Mouse (Mus musculus) hindbrain, embryonic 13.5 days (tissue): ENCODE measurements around the gene Abca7. TPM values are rescaled to one million over a fixed set of nuclear protein-coding genes. Genes with fewer than 3 reads are reported as not detected.

ENCODE experiments used
- ATAC-seq: fragments of 200-750 bp; cut with Nextera tagmentation; 2 replicates; pipeline ENCODE4 v1.8.0; 2017; ENCODE audit warnings: moderate TSS enrichment; ENCODE audit not compliant: low FRiP score
- H3K27ac ChIP-seq: fragments of 300-500 bp; sonication (generic); 2 replicates; pipeline ENCODE4 v1.5.1; 2015; ENCODE audit warnings: inconsistent platforms, mild to moderate bottlenecking, moderate library complexity
- H3K27me3 ChIP-seq: fragments of 300-500 bp; sonication (generic); 2 replicates; pipeline ENCODE4 v1.6.1; 2015; ENCODE audit warnings: mild to moderate bottlenecking, inconsistent platforms
- H3K36me3 ChIP-seq: fragments of 300-500 bp; sonication (generic); 2 replicates; pipeline ENCODE4 v1.6.1; 2015; ENCODE audit warnings: mild to moderate bottlenecking, inconsistent platforms
- H3K4me1 ChIP-seq: fragments of 300-500 bp; sonication (generic); replicated peaks from 2 replicates; pipeline ENCODE4 v1.6.1; 2015; ENCODE audit warnings: inconsistent platforms
- H3K4me2 ChIP-seq: fragments of 300-500 bp; sonication (generic); 2 replicates; pipeline ENCODE4 v1.6.1; 2015; ENCODE audit warnings: inconsistent platforms, mild to moderate bottlenecking, moderate library complexity
- H3K4me3 ChIP-seq: fragments of 300-500 bp; sonication (generic); 2 replicates; pipeline ENCODE4 v1.5.1; 2015; ENCODE audit warnings: mild to moderate bottlenecking, inconsistent platforms
- H3K9ac ChIP-seq: fragments of 300-500 bp; sonication (generic); 2 replicates; pipeline ENCODE4 v1.6.1; 2015; ENCODE audit warnings: mild to moderate bottlenecking, inconsistent platforms
- H3K9me3 ChIP-seq: fragments of 300-500 bp; sonication (generic); 2 replicates; pipeline ENCODE4 v1.6.1; 2016; ENCODE audit warnings: inconsistent platforms
- WGBS: fragments of 180-500 bp; shearing (Covaris S2); methylation state at CpG from one replicate; pipeline ENCODE4 v1.1.7; 2015; 5-methylcytosine and 5-hydroxymethylcytosine counted together
- polyA plus RNA-seq: library from polyadenylated mRNA; unstranded; fragments of >200 nt; fragmentation: Nextera tagmentation; extraction: Ambion mirVana; gene quantifications from 2 replicates; pipeline ENCODE4 v1.2.1, GENCODE M21; 2015

Gene Abca7
- polyA plus RNA-seq, 1 experiment from 2014 or later, result 6.1 TPM

GRCm38 (mm10) chr10:79960671-79961294, 35.5 kb upstream of the Abca7 start:
- Histone ChIP-seq H3K27me3 (0 out of 2 replicates have a peak, but pooled peaks cover 7% of the 10 kb centered on the region), H3K27ac (peak overlapping the region; percentile 81; the same call in 1 of the 2 replicates), H3K36me3 (peaks cover 41% of the 10 kb centered on the region), H3K4me3 (peak overlapping the region; percentile 95), H3K4me1 (peaks cover 13% of the 10 kb centered on the region), H3K9me3 (no peaks in the 10 kb centered on the region), H3K9ac (peak overlapping the region; percentile 91), H3K4me2 (peak overlapping the region; percentile 92)
- no peak for ATAC-seq
- WGBS, result 18% methylated on average over 10 of the region's 10 CpGs

GRCm38 (mm10) chr10:79964727-79965126, 31.6 kb upstream of the Abca7 start:
- H3K4me1 ChIP-seq, result peaks cover 10% of the 10 kb centered on the region
- no peak overlapping the region; the same call in 1 of the 2 replicates for H3K9ac ChIP-seq
- no peak overlapping the region for H3K4me2 ChIP-seq
- no peak overlapping the region for H3K4me3 ChIP-seq
- no peaks in the 10 kb centered on the region for H3K9me3 ChIP-seq
- 95% methylated on average over 7 of the region's 7 CpGs for WGBS
- peaks cover 68% of the 10 kb centered on the region for H3K36me3 ChIP-seq
- no peak overlapping the region for H3K27ac ChIP-seq
- no peak for ATAC-seq
- H3K27me3 ChIP-seq, result peaks cover 17% of the 10 kb centered on the region

- peaks cover 68% of the 10 kb centered on the region for H3K36me3 ChIP-seq
- H3K4me1 ChIP-seq, result peaks cover 10% of the 10 kb centered on the region
- no peak overlapping the region for H3K4me2 ChIP-seq
- H3K9ac ChIP-seq, result peak overlapping the region; percentile 29; the same call in 1 of the 2 replicates
- ATAC-seq, result no peak
- 89% methylated on average over 5 of the region's 5 CpGs for WGBS
- H3K27me3 ChIP-seq, result peaks cover 23% of the 10 kb centered on the region
- no peak overlapping the region for H3K27ac ChIP-seq
- H3K9me3 ChIP-seq, result no peaks in the 10 kb centered on the region
- H3K4me3 ChIP-seq, result no peak overlapping the region
Measured at GRCm38 (mm10) chr10:79965325-79965724, 31.0 kb upstream of the Abca7 start.

DNA sequence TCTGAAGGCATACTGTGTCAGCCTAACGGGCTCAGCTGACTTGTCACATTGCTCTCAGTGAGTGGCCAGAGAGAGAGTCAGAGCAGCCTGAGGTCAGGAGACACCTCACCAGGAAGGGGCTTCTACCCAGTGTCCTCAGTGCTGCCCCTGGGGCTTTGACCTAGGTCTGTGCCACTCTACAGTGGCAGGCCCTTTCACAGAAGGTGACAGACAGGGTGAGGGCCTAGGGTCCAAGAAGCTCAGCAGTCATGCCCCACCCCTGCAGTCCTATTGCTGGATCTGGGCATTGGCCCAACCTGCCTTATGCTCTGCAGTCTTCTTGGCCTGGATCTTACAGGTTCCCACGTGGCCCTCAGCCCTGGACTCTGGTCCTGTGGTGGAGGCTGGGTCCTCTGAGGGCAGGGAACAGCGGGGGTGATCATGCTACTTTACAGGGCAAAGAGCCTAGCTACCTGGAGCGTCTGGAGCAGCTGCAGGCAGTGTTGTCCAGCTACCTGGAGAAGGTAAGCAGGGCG, 29.4 kb upstream of the Abca7 start:
- 99% methylated on average over 5 of the region's 5 CpGs for WGBS
- Histone ChIP-seq H3K9me3 (no peaks in the 10 kb centered on the region), H3K4me1 (peaks cover 10% of the 10 kb centered on the region), H3K36me3 (peaks cover 64% of the 10 kb centered on the region), H3K4me2 (no peak overlapping the region), H3K27me3 (peaks cover 40% of the 10 kb centered on the region), H3K9ac (peak overlapping the region; percentile 13; the same call in 1 of the 2 replicates), H3K4me3 (no peak overlapping the region), H3K27ac (no peak overlapping the region)
- ATAC-seq, result no peak

- WGBS, result 86% methylated on average over 1 of the region's 1 CpGs
- Histone ChIP-seq H3K36me3 (peaks cover 53% of the 10 kb centered on the region), H3K27ac (no peak overlapping the region), H3K4me1 (peaks cover 10% of the 10 kb centered on the region), H3K4me2 (no peak overlapping the region), H3K4me3 (no peak overlapping the region), H3K9ac (no peak overlapping the region), H3K9me3 (no peaks in the 10 kb centered on the region), H3K27me3 (peaks cover 52% of the 10 kb centered on the region)
- no peak for ATAC-seq
Measured at GRCm38 (mm10) chr10:79968181-79968580, 28.1 kb upstream of the Abca7 start.

DNA sequence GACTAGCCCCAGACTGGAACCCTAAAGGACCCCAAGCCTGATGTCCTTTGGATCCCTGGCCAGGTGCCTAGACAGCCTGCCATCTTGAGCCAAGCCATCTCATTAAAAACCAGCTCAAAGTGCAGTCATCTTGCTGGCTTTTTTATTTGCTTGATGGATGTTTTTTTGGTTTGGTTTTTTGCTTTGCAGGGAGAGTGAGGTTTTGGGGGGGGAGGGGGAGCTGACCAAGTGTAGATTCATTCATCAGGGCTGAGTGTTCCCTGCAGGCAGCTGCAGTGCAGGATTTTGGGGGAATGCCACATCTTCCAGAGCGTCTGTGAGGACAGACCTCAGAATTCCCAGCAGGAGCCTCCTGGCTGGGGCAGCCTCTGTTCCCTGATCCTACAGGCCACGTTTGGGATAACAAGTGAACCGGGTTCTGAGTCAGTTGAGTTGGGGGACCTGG, 27.1 kb upstream of the Abca7 start:
- no peak overlapping the region for H3K27ac ChIP-seq
- H3K36me3 ChIP-seq, result peaks cover 50% of the 10 kb centered on the region
- 12% methylated on average over 3 of the region's 3 CpGs for WGBS
- H3K4me3 ChIP-seq, result no peak overlapping the region
- H3K27me3 ChIP-seq, result peaks cover 57% of the 10 kb centered on the region
- H3K4me1 ChIP-seq, result peaks cover 10% of the 10 kb centered on the region
- H3K9ac ChIP-seq, result no peak overlapping the region
- no peak for ATAC-seq
- H3K4me2 ChIP-seq, result no peak overlapping the region
- no peaks in the 10 kb centered on the region for H3K9me3 ChIP-seq

GRCm38 (mm10) chr10:79970415-79971182, 25.7 kb upstream of the Abca7 start, which contains the start of gene Grin3b:
Gene Grin3b, plus strand, starts transcription at chr10:79970715.
- H3K9ac ChIP-seq, result peak within 1 kb of the TSS; percentile 67
- H3K27me3 ChIP-seq, result peaks cover 57% of the 10 kb centered on the region
- peak within 1 kb of the TSS; percentile 62 for H3K4me2 ChIP-seq
- peaks cover 10% of the 10 kb centered on the region for H3K4me1 ChIP-seq
- H3K4me3 ChIP-seq, result peak within 1 kb of the TSS; percentile 37
- H3K36me3 ChIP-seq, result peaks cover 50% of the 10 kb centered on the region
- WGBS, result 8% methylated on average over 47 of the region's 47 CpGs
- no peak for ATAC-seq
- H3K9me3 ChIP-seq, result no peaks in the 10 kb centered on the region
- no peak within 1 kb of the TSS for H3K27ac ChIP-seq

GRCm38 (mm10) chr10:79971183-79971497, 25.2 kb upstream of the Abca7 start:
- peaks cover 10% of the 10 kb centered on the region for H3K4me1 ChIP-seq
- H3K9ac ChIP-seq, result peak overlapping the region; percentile 67
- WGBS, result 4% methylated on average over 21 of the region's 21 CpGs
- peak overlapping the region; percentile 62 for H3K4me2 ChIP-seq
- no peak for ATAC-seq
- no peak overlapping the region for H3K27ac ChIP-seq
- no peaks in the 10 kb centered on the region for H3K9me3 ChIP-seq
- peaks cover 57% of the 10 kb centered on the region for H3K27me3 ChIP-seq
- H3K4me3 ChIP-seq, result peak overlapping the region; percentile 37
- H3K36me3 ChIP-seq, result peaks cover 50% of the 10 kb centered on the region

GRCm38 (mm10) chr10:79972831-79973230, 23.5 kb upstream of the Abca7 start:
- no peak for ATAC-seq
- Histone ChIP-seq H3K27me3 (peaks cover 57% of the 10 kb centered on the region), H3K36me3 (peaks cover 50% of the 10 kb centered on the region), H3K4me1 (peaks cover 10% of the 10 kb centered on the region), H3K9me3 (no peaks in the 10 kb centered on the region), H3K9ac (0 out of 2 replicates have a peak overlapping the region, but pooled peaks have one; percentile 35), H3K27ac (no peak overlapping the region), H3K4me3 (no peak overlapping the region), H3K4me2 (no peak overlapping the region)
- 57% methylated on average over 14 of the region's 14 CpGs for WGBS

DNA sequence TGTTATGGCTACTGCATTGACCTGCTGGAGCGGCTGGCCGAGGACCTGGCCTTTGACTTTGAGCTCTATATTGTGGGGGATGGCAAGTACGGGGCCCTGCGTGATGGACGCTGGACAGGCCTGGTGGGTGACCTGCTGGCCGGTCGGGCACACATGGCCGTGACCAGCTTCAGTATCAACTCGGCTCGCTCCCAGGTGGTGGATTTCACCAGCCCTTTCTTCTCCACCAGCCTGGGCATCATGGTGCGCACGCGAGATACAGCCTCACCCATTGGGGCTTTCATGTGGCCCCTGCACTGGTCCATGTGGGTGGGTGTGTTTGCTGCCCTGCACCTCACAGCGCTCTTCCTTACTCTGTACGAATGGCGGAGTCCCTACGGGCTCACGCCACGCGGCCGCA, 22.2 kb upstream of the Abca7 start:
- Histone ChIP-seq H3K9ac (no peak overlapping the region), H3K4me3 (no peak overlapping the region), H3K27ac (no peak overlapping the region), H3K36me3 (peaks cover 56% of the 10 kb centered on the region), H3K4me2 (no peak overlapping the region), H3K4me1 (peaks cover 10% of the 10 kb centered on the region), H3K9me3 (no peaks in the 10 kb centered on the region), H3K27me3 (peaks cover 46% of the 10 kb centered on the region)
- 92% methylated on average over 21 of the region's 21 CpGs for WGBS
- no peak for ATAC-seq

DNA sequence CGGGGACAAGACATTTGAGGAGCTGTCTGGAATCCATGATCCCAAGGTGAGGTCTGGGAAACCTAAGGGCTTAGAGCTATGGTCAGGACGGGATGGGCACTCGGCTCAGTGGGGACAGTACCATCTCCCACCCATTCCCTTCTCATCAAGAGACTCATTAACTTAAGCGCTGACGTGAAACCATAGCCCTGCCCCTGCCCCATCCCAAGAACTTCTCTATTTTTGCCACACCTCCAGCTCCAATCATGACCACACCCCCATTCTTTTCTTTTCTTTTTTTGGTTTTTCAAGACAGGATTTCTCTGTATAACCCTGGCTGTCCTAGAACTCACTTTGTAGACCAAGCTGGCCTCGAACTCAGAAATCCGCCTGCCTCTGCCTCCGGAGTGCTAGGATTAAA, 21.6 kb upstream of the Abca7 start:
- peaks cover 62% of the 10 kb centered on the region for H3K36me3 ChIP-seq
- H3K9me3 ChIP-seq, result no peaks in the 10 kb centered on the region
- no peak overlapping the region for H3K27ac ChIP-seq
- ATAC-seq, result no peak
- 88% methylated on average over 8 of the region's 8 CpGs for WGBS
- peaks cover 40% of the 10 kb centered on the region for H3K27me3 ChIP-seq
- H3K4me2 ChIP-seq, result no peak overlapping the region
- H3K4me1 ChIP-seq, result peaks cover 11% of the 10 kb centered on the region
- no peak overlapping the region for H3K9ac ChIP-seq
- no peak overlapping the region for H3K4me3 ChIP-seq

GRCm38 (mm10) chr10:79976071-79976721, 20.1 kb upstream of the Abca7 start:
- no peak overlapping the region for H3K4me2 ChIP-seq
- H3K4me1 ChIP-seq, result peaks cover 18% of the 10 kb centered on the region
- H3K36me3 ChIP-seq, result peaks cover 69% of the 10 kb centered on the region
- H3K9ac ChIP-seq, result no peak overlapping the region
- no peaks in the 10 kb centered on the region for H3K9me3 ChIP-seq
- no peak overlapping the region for H3K4me3 ChIP-seq
- WGBS, result 85% methylated on average over 28 of the region's 28 CpGs
- no peak for ATAC-seq
- no peak overlapping the region for H3K27ac ChIP-seq
- peaks cover 25% of the 10 kb centered on the region for H3K27me3 ChIP-seq
